Mouse (Mus musculus) bone marrow macrophage, adult 2 months (primary cell): ENCODE data around the gene Sema3a.

Experiments used
- CTCF ChIP-seq: IDR thresholded peaks from 2 replicates; pipeline ENCODE4 v1.5.1; 2012; ENCODE audit warnings: low read depth, mild to moderate bottlenecking, low read length, moderate library complexity
- POLR2A ChIP-seq: IDR thresholded peaks from 2 replicates; pipeline ENCODE4 v1.6.1; 2012; ENCODE audit warnings: mild to moderate bottlenecking, low read depth, low read length, borderline replicate concordance

DNA sequence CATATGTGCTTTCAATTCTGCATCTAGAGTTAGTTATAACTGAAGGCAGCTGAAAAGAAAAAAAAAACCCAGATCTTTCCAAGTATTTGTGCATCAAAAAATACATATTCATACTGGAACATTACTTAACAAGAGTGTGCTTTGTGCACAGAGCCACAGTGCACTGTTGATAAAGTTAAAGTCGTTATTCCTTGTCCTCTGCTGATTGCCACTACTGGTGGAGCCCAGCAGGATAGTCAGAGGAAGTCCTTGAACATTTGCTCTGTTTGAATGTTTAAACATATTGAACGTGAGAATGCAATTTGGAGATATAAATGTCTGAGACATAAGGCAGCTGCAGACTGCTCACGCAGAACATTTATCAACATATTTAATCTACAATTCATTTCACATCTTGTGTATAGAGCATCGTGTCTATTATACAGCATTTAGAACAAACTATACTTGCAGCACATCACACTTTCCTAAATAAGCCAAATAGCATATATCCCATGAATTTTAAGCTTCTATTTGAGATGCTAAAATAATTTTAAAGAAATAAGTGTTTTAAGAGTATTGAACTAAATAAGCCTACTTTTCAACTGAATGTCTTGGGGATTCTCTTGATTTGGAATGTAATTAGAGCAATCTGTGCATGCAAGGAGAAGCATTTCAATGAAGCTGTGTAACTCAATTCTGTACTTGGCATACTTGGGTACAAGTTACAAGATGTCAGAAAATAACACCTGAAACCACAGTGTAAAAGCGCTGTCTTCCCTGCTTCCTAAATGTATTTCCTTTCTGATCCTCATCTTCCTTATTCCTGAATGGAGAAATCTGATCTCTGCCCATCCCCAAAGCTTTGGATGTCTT is 32.8 kb downstream of the Sema3a start:
- TF ChIP-seq CTCF (no peak), POLR2A (no peak)
